Mouse (Mus musculus): ENCODE data around the gene Plxna1.

DNA sequence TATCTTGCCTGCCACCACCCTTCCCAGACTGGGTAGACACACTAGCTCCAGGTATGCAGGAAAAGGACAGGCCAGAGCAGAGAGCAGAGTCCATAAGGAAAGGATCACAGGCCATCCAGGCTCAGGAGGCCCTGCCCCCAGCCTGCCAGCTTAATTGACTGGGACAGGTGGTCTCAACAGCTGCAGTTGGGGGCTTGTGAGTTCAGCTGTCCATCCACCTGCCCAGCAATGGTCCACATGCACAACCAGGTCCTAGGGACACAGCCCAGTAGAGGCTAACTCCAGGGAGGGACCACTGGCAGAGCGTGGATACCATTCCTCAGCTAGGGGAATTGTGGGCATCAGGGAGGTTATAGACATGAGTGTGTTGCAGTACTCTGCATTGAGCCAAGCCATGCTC, 16.6 kb downstream of the Plxna1 start:
- TF ChIP-seq CTCF (IDR thresholded peaks at IDR 0.05; ENCODE audit: low read depth) (no peak), EP300 (optimal IDR thresholded peaks at IDR 0.05) (no peak)
